Mouse (Mus musculus) liver, embryonic 15.5 days (tissue): ENCODE results near the gene Gm49361. TPM values are rescaled to one million over a fixed set of nuclear protein-coding genes. Genes with fewer than 3 reads are reported as not detected.
"Not testable (repeated sequence)": the region's sequence is repeated elsewhere in the genome, so short reads cannot be mapped to it uniquely, and the experiment has no call there.

Experiments
- ATAC-seq: fragments of 200-750 bp; cut with Nextera tagmentation; 2 replicates; pipeline ENCODE4 v1.8.0; 2017; ENCODE audit warnings: moderate number of reproducible peaks, mild to moderate bottlenecking, moderate library complexity; ENCODE audit not compliant: insufficient read depth
- H3K27ac ChIP-seq: fragments of 300-500 bp; sonication (generic); replicated peaks from 2 replicates; pipeline ENCODE4 v1.5.1; 2015; ENCODE audit warnings: mild to moderate bottlenecking, inconsistent platforms
- H3K27me3 ChIP-seq: fragments of 300-500 bp; sonication (generic); 2 replicates; pipeline ENCODE4 v1.6.1; 2015; ENCODE audit warnings: mild to moderate bottlenecking, inconsistent platforms
- H3K36me3 ChIP-seq: fragments of 300-500 bp; sonication (generic); replicated peaks from 2 replicates; pipeline ENCODE4 v1.6.1; 2015; ENCODE audit warnings: moderate library complexity, mild to moderate bottlenecking, inconsistent platforms
- H3K4me1 ChIP-seq: fragments of 300-500 bp; sonication (generic); replicated peaks from 2 replicates; pipeline ENCODE4 v1.6.1; 2015; ENCODE audit warnings: inconsistent platforms
- H3K4me2 ChIP-seq: fragments of 300-500 bp; sonication (generic); 2 replicates; pipeline ENCODE4 v1.6.1; 2015; ENCODE audit warnings: moderate library complexity, mild to moderate bottlenecking, inconsistent platforms
- H3K4me3 ChIP-seq: fragments of 300-500 bp; sonication (generic); replicated peaks from 2 replicates; pipeline ENCODE4 v1.5.1; 2015; ENCODE audit warnings: mild to moderate bottlenecking, inconsistent platforms
- H3K9ac ChIP-seq: fragments of 300-500 bp; sonication (generic); 2 replicates; pipeline ENCODE4 v1.6.1; 2015; ENCODE audit warnings: moderate library complexity, mild to moderate bottlenecking, inconsistent platforms
- H3K9me3 ChIP-seq: fragments of 300-500 bp; sonication (generic); replicated peaks from 2 replicates; pipeline ENCODE4 v1.6.1; 2016; ENCODE audit warnings: inconsistent platforms
- WGBS: fragments of 180-500 bp; shearing (Covaris S2); methylation state at CpG from one replicate; pipeline ENCODE4 v1.1.7; 2015; ENCODE audit warnings: mixed read lengths; ENCODE audit not compliant: insufficient replicate concordance; 5-methylcytosine and 5-hydroxymethylcytosine counted together
- polyA plus RNA-seq: library from polyadenylated mRNA; unstranded; fragments of >200 nt; fragmentation: Nextera tagmentation; extraction: Ambion mirVana; gene quantifications from 2 replicates; pipeline ENCODE4 v1.2.1, GENCODE M21; 2015

The Gm49361 gene
- polyA plus RNA-seq, 1 experiment from 2014 or later = not detected

GRCm38 (mm10) chr14:57690681-57691080 lies 55.2 kb downstream of the Gm49361 start:
- no peaks in the 10 kb centered on the region for H3K27me3 ChIP-seq
- H3K4me3 ChIP-seq = no peak overlapping the region
- no peak overlapping the region for H3K4me2 ChIP-seq
- H3K27ac ChIP-seq = no peak overlapping the region; the same call in 1 of the 2 replicates
- no peak for ATAC-seq
- no peaks in the 10 kb centered on the region for H3K9me3 ChIP-seq
- peaks cover 30% of the 10 kb centered on the region for H3K4me1 ChIP-seq
- 52% methylated on average over 8 of the region's 8 CpGs for WGBS
- H3K36me3 ChIP-seq = peaks cover 45% of the 10 kb centered on the region
- H3K9ac ChIP-seq = no peak overlapping the region

GRCm38 (mm10) chr14:57688066-57688465 lies 57.8 kb downstream of the Gm49361 start:
- not testable (repeated sequence) for H3K9ac ChIP-seq

GRCm38 (mm10) chr14:57687441-57687840 lies 58.5 kb downstream of the Gm49361 start:
- Histone ChIP-seq H3K36me3 (peaks cover 19% of the 10 kb centered on the region), H3K9ac (no peak overlapping the region), H3K4me1 (peaks cover 22% of the 10 kb centered on the region), H3K9me3 (no peaks in the 10 kb centered on the region), H3K27me3 (no peaks in the 10 kb centered on the region), H3K4me2 (no peak overlapping the region), H3K27ac (no peak overlapping the region), H3K4me3 (no peak overlapping the region)
- no peak for ATAC-seq
- whole genome bisulfite sequencing = 72% methylated on average over 5 of the region's 5 CpGs

More at GRCm38 (mm10) chr14:57688066-57688465, 57.8 kb downstream of the Gm49361 start:
- not testable (repeated sequence) for H3K27me3 ChIP-seq, ATAC-seq, H3K4me2 ChIP-seq, H3K9me3 ChIP-seq, H3K27ac ChIP-seq, H3K4me3 ChIP-seq
- WGBS = 81% methylated on average over 7 of the region's 7 CpGs
- peaks cover 27% of the 10 kb centered on the region for H3K4me1 ChIP-seq
- peaks cover 22% of the 10 kb centered on the region for H3K36me3 ChIP-seq

- no peaks in the 10 kb centered on the region for H3K9me3 ChIP-seq
- no peak overlapping the region for H3K4me2 ChIP-seq
- no peak for ATAC-seq
- H3K4me3 ChIP-seq = no peak overlapping the region
- no peak overlapping the region for H3K27ac ChIP-seq
- no peaks in the 10 kb centered on the region for H3K27me3 ChIP-seq
- no peak overlapping the region for H3K9ac ChIP-seq
- 80% methylated on average over 6 of the region's 6 CpGs for WGBS
- peaks cover 14% of the 10 kb centered on the region for H3K4me1 ChIP-seq
- H3K36me3 ChIP-seq = peaks cover 13% of the 10 kb centered on the region
Measured at GRCm38 (mm10) chr14:57686647-57687046, 59.3 kb downstream of the Gm49361 start.

- no peak for ATAC-seq
- 0% methylated on average over 1 of the region's 1 CpGs for WGBS
- H3K4me1 ChIP-seq = no peaks in the 10 kb centered on the region
Measured at GRCm38 (mm10) chr14:57684579-57684978, 61.3 kb downstream of the Gm49361 start.

GRCm38 (mm10) chr14:57682751-57683150 lies 63.2 kb downstream of the Gm49361 start:
- Histone ChIP-seq H3K4me3 (no peak overlapping the region), H3K9me3 (no peaks in the 10 kb centered on the region), H3K4me1 (no peaks in the 10 kb centered on the region), H3K4me2 (no peak overlapping the region), H3K27ac (no peak overlapping the region), H3K36me3 (no peaks in the 10 kb centered on the region), H3K9ac (no peak overlapping the region), H3K27me3 (no peaks in the 10 kb centered on the region)
- 77% methylated on average over 4 of the region's 4 CpGs for whole genome bisulfite sequencing
- no peak for ATAC-seq

More at GRCm38 (mm10) chr14:57684579-57684978, 61.3 kb downstream of the Gm49361 start:
- no peak overlapping the region for H3K27ac ChIP-seq
- no peak overlapping the region for H3K4me2 ChIP-seq
- H3K4me3 ChIP-seq = no peak overlapping the region
- H3K36me3 ChIP-seq = no peaks in the 10 kb centered on the region
- no peaks in the 10 kb centered on the region for H3K9me3 ChIP-seq
- H3K9ac ChIP-seq = no peak overlapping the region
- no peaks in the 10 kb centered on the region for H3K27me3 ChIP-seq

- Histone ChIP-seq H3K9me3 (no peaks in the 10 kb centered on the region), H3K27ac (no peak overlapping the region), H3K4me1 (no peaks in the 10 kb centered on the region), H3K4me3 (no peak overlapping the region), H3K9ac (no peak overlapping the region), H3K4me2 (no peak overlapping the region), H3K27me3 (no peaks in the 10 kb centered on the region), H3K36me3 (no peaks in the 10 kb centered on the region)
- no peak for ATAC-seq
- WGBS = 29% methylated on average over 5 of the region's 5 CpGs
Measured at GRCm38 (mm10) chr14:57679958-57680535, 65.9 kb downstream of the Gm49361 start.

- Histone ChIP-seq H3K27ac (no peak overlapping the region), H3K36me3 (no peaks in the 10 kb centered on the region), H3K9ac (no peak overlapping the region), H3K4me3 (no peak overlapping the region), H3K27me3 (no peaks in the 10 kb centered on the region), H3K4me1 (no peaks in the 10 kb centered on the region), H3K4me2 (no peak overlapping the region), H3K9me3 (no peaks in the 10 kb centered on the region)
- WGBS = 16% methylated on average over 1 of the region's 1 CpGs
- no peak for ATAC-seq
Measured at GRCm38 (mm10) chr14:57679523-57679922, 66.4 kb downstream of the Gm49361 start.

GRCm38 (mm10) chr14:57675481-57675880 lies 70.4 kb downstream of the Gm49361 start:
- no peaks in the 10 kb centered on the region for H3K9me3 ChIP-seq
- no peaks in the 10 kb centered on the region for H3K36me3 ChIP-seq
- no peak overlapping the region for H3K4me2 ChIP-seq
- H3K27ac ChIP-seq = no peak overlapping the region
- no peak overlapping the region for H3K9ac ChIP-seq
- no peak overlapping the region for H3K4me3 ChIP-seq
- no peaks in the 10 kb centered on the region for H3K4me1 ChIP-seq
- 53% methylated on average over 2 of the region's 2 CpGs for WGBS
- no peaks in the 10 kb centered on the region for H3K27me3 ChIP-seq
- no peak for ATAC-seq

GRCm38 (mm10) chr14:57665628-57665950 lies 80.3 kb downstream of the Gm49361 start:
- Histone ChIP-seq H3K36me3 (0 out of 2 replicates have a peak, but pooled peaks cover 3% of the 10 kb centered on the region), H3K4me2 (peak overlapping the region; percentile 80), H3K27ac (peak overlapping the region; percentile 97), H3K9me3 (no peaks in the 10 kb centered on the region), H3K4me3 (peak overlapping the region; percentile 92), H3K4me1 (peaks cover 34% of the 10 kb centered on the region), H3K27me3 (no peaks in the 10 kb centered on the region), H3K9ac (peak overlapping the region; percentile 90)
- WGBS = 2% methylated on average over 10 of the region's 10 CpGs
- ATAC-seq = no peak

- Histone ChIP-seq H3K4me3 (peak within 1 kb of the TSS; percentile 92), H3K4me2 (peak within 1 kb of the TSS; percentile 80), H3K27me3 (no peaks in the 10 kb centered on the region), H3K27ac (peak within 1 kb of the TSS; percentile 97), H3K9me3 (no peaks in the 10 kb centered on the region), H3K9ac (peak within 1 kb of the TSS; percentile 90), H3K4me1 (peaks cover 34% of the 10 kb centered on the region), H3K36me3 (0 out of 2 replicates have a peak, but pooled peaks cover 3% of the 10 kb centered on the region)
- under 1% methylated on average over 80 of the region's 80 CpGs for WGBS
- ATAC-seq = peak; percentile 91
Measured at GRCm38 (mm10) chr14:57664822-57665627, 80.9 kb downstream of the Gm49361 start, which contains the start of gene Xpo4. Xpo4 (minus strand) TSS chr14:57665430.
